Mouse (Mus musculus) hindbrain, postnatal 0 days (tissue): ENCODE measurements around the gene Olfr1402. TPM values are rescaled to one million over a fixed set of nuclear protein-coding genes. Genes with fewer than 3 reads are reported as not detected.

Source experiments
- ATAC-seq: fragments of 200-750 bp; cut with Nextera tagmentation; 2 replicates; pipeline ENCODE4 v1.8.0; 2017; ENCODE audit warnings: mild to moderate bottlenecking, moderate TSS enrichment, moderate library complexity
- DNase-seq: peaks from one replicate; pipeline ENCODE4 v3.0.0-alpha.2; 2015; ENCODE audit warnings: low spot score
- H3K27ac ChIP-seq: fragments of 300-500 bp; sonication (generic); 2 replicates; pipeline ENCODE4 v1.5.1; 2014; ENCODE audit warnings: mild to moderate bottlenecking
- H3K27me3 ChIP-seq: fragments of 300-500 bp; sonication (generic); 2 replicates; pipeline ENCODE4 v1.6.1; 2014; ENCODE audit warnings: low read length, mixed read lengths; ENCODE audit not compliant: insufficient read depth
- H3K36me3 ChIP-seq: fragments of 300-500 bp; sonication (generic); 2 replicates; pipeline ENCODE4 v1.6.1; 2014; ENCODE audit warnings: low read length, mixed read lengths; ENCODE audit not compliant: insufficient read depth
- H3K4me1 ChIP-seq: fragments of 300-500 bp; sonication (generic); 2 replicates; pipeline ENCODE4 v1.6.1; 2014; ENCODE audit warnings: antibody characterized with exemption, low read length, mixed read lengths; ENCODE audit not compliant: insufficient read depth
- H3K4me2 ChIP-seq: fragments of 300-500 bp; sonication (generic); 2 replicates; pipeline ENCODE4 v1.6.1; 2014; ENCODE audit warnings: low read depth, mild to moderate bottlenecking, low read length, moderate library complexity, mixed read lengths
- H3K4me3 ChIP-seq: fragments of 300-500 bp; sonication (generic); 2 replicates; pipeline ENCODE4 v1.5.1; 2014; ENCODE audit warnings: low read length
- H3K9ac ChIP-seq: fragments of 300-500 bp; sonication (generic); replicated peaks from 2 replicates; pipeline ENCODE4 v1.6.1; 2014; ENCODE audit warnings: mild to moderate bottlenecking, low read length, moderate library complexity, mixed read lengths
- H3K9me3 ChIP-seq: fragments of 300-500 bp; sonication (generic); 2 replicates; pipeline ENCODE4 v1.6.1; 2016; ENCODE audit warnings: low read length, mixed read lengths
- CTCF ChIP-seq: IDR thresholded peaks from 2 replicates; pipeline ENCODE4 v1.5.1; 2016; ENCODE audit warnings: antibody characterized with exemption, control low read depth, low read depth
- WGBS: fragments of 180-500 bp; shearing (Covaris S2); extraction: QIAGEN DNeasy Blood & Tissue Kit; methylation state at CpG from one replicate; pipeline ENCODE4 v1.1.7; 2014; 5-methylcytosine and 5-hydroxymethylcytosine counted together
- polyA plus RNA-seq: library from polyadenylated mRNA; unstranded; fragments of >200 nt; fragmentation: Nextera tagmentation; extraction: Ambion mirVana; gene quantifications from 2 replicates; pipeline ENCODE4 v1.2.1, GENCODE M21; 2015
- total RNA-seq: library from RNA; depleted of rRNA; stranded (reverse); fragments of >200 nt; gene quantifications from 2 replicates; pipeline ENCODE4 v1.2.3, GENCODE M21; 2014; rRNA removed

Olfr1402 gene
- total and polyA plus RNA-seq, 2 experiments from 2014 or later, result not detected

- Histone ChIP-seq H3K9me3 (no peaks in the 10 kb centered on the region), H3K27ac (no peak overlapping the region), H3K4me3 (no peak overlapping the region), H3K9ac (no peak overlapping the region), H3K36me3 (no peaks in the 10 kb centered on the region), H3K27me3 (no peaks in the 10 kb centered on the region), H3K4me1 (no peaks in the 10 kb centered on the region), H3K4me2 (no peak overlapping the region)
- WGBS, result 26% methylated on average over 1 of the region's 1 CpGs
- TF ChIP-seq CTCF, result no peak
- DNase-seq (no peak), ATAC-seq (no peak)
These were observed 63.4 kb downstream of the Olfr1402 start for GRCm38 (mm10) chr3:97358448-97358847.

Other genes starting within 250 kb of the Olfr1402 start
- 30.3 and 84.8 TPM in 2 replicates for gene Bcl9, start 124.1 kb downstream of the Olfr1402 start, total RNA-seq
- gene Bcl9, start 124.1 kb downstream of the Olfr1402 start, polyA plus RNA-seq, result 49.9 and 53.8 TPM in 2 replicates
- gene Chd1l, start 188.2 kb upstream of the Olfr1402 start, total RNA-seq, result 5.7 and 7.7 TPM in 2 replicates
- 8.7 and 8.9 TPM in 2 replicates for gene Chd1l, start 188.2 kb upstream of the Olfr1402 start, polyA plus RNA-seq
- 0.68 and 0.84 TPM in 2 replicates for gene Fmo5, start 206.8 kb upstream of the Olfr1402 start, total RNA-seq
- 0.88 and 1.3 TPM in 2 replicates for gene Fmo5, start 206.8 kb upstream of the Olfr1402 start, polyA plus RNA-seq
- gene Prkab2, start 236.2 kb upstream of the Olfr1402 start, total RNA-seq, result 21.6 and 22.0 TPM in 2 replicates
- 15.9 and 16.1 TPM in 2 replicates for gene Prkab2, start 236.2 kb upstream of the Olfr1402 start, polyA plus RNA-seq